Mouse (Mus musculus): ENCODE measurements around the gene Pds5a. TPM values are rescaled to one million over a fixed set of nuclear protein-coding genes. Genes with fewer than 3 reads are reported as not detected.

The Pds5a gene
- polyA plus RNA-seq, 1 experiment from 2014 or later, result 23.1 TPM

- no peak for ATAC-seq (ENCODE audit: low read depth)
- no peak for DNase-seq
- Histone ChIP-seq H3K9me3 (replicated peaks) (no peaks in the 10 kb centered on the region), H3K36me3 (no peaks in the 10 kb centered on the region), H3K4me3 (replicated peaks) (no peak overlapping the region), H3K9ac (no peak overlapping the region), H3K4me2 (no peak overlapping the region), H3K27ac (no peak overlapping the region), H3K4me1 (replicated peaks) (peaks cover 3% of the 10 kb centered on the region; the same call in 1 of the 2 replicates), H3K27me3 (no peaks in the 10 kb centered on the region)
- 89% methylated on average over 1 of the region's 1 CpGs for WGBS (ENCODE audit: insufficient replicate concordance)
Measured at GRCm38 (mm10) chr5:65711463-65711862, 13.4 kb upstream of the Pds5a start.

- DNase-seq (no peak), ATAC-seq (ENCODE audit: low read depth) (no peak)
- no peaks in the 10 kb centered on the region for H3K27me3 ChIP-seq
- H3K9me3 ChIP-seq (replicated peaks), result no peaks in the 10 kb centered on the region
- no peaks in the 10 kb centered on the region for H3K36me3 ChIP-seq
- H3K4me3 ChIP-seq (replicated peaks), result no peak overlapping the region
- no peak overlapping the region for H3K9ac ChIP-seq
- no peak overlapping the region for H3K27ac ChIP-seq
- no peak overlapping the region for H3K4me2 ChIP-seq
- H3K4me1 ChIP-seq (replicated peaks), result peaks cover 3% of the 10 kb centered on the region; the same call in 1 of the 2 replicates
- WGBS (ENCODE audit: insufficient replicate concordance), result 49% methylated on average over 8 of the region's 8 CpGs
Measured at GRCm38 (mm10) chr5:65710267-65710666, 12.2 kb upstream of the Pds5a start.

GRCm38 (mm10) chr5:65706979-65707378, 8.9 kb upstream of the Pds5a start:
- H3K4me1 ChIP-seq (replicated peaks), result peaks cover 3% of the 10 kb centered on the region
- H3K4me3 ChIP-seq (replicated peaks), result no peak overlapping the region
- H3K9me3 ChIP-seq (replicated peaks), result no peaks in the 10 kb centered on the region
- no peak for ATAC-seq (ENCODE audit: low read depth)
- H3K36me3 ChIP-seq, result no peaks in the 10 kb centered on the region
- DNase-seq, result no peak
- H3K4me2 ChIP-seq, result no peak overlapping the region
- H3K27me3 ChIP-seq, result no peaks in the 10 kb centered on the region
- WGBS (ENCODE audit: insufficient replicate concordance), result 71% methylated on average over 5 of the region's 5 CpGs
- H3K27ac ChIP-seq, result no peak overlapping the region
- H3K9ac ChIP-seq, result no peak overlapping the region

GRCm38 (mm10) chr5:65706171-65706570, 8.1 kb upstream of the Pds5a start:
- ATAC-seq (ENCODE audit: low read depth), result no peak
- WGBS (ENCODE audit: insufficient replicate concordance), result 66% methylated on average over 4 of the region's 4 CpGs
- Histone ChIP-seq H3K9me3 (replicated peaks) (no peaks in the 10 kb centered on the region), H3K9ac (no peak overlapping the region), H3K27ac (no peak overlapping the region), H3K4me1 (replicated peaks) (no peaks in the 10 kb centered on the region; the same call in none of the 2 replicates), H3K4me2 (no peak overlapping the region), H3K27me3 (no peaks in the 10 kb centered on the region), H3K4me3 (replicated peaks) (no peak overlapping the region), H3K36me3 (no peaks in the 10 kb centered on the region)
- no peak for DNase-seq

GRCm38 (mm10) chr5:65704765-65705678, 6.9 kb upstream of the Pds5a start:
- DNase-seq, result no peak
- ATAC-seq (ENCODE audit: low read depth), result no peak
- 60% methylated on average over 12 of the region's 12 CpGs for WGBS (ENCODE audit: insufficient replicate concordance)
- Histone ChIP-seq H3K27ac (no peak overlapping the region), H3K4me3 (replicated peaks) (no peak overlapping the region), H3K27me3 (no peaks in the 10 kb centered on the region), H3K9me3 (replicated peaks) (no peaks in the 10 kb centered on the region), H3K9ac (no peak overlapping the region), H3K4me2 (no peak overlapping the region), H3K36me3 (no peaks in the 10 kb centered on the region), H3K4me1 (replicated peaks) (no peaks in the 10 kb centered on the region; the same call in 1 of the 2 replicates)

GRCm38 (mm10) chr5:65703261-65703660, 5.2 kb upstream of the Pds5a start:
- Histone ChIP-seq H3K4me3 (replicated peaks) (no peak overlapping the region), H3K4me2 (no peak overlapping the region), H3K27me3 (no peaks in the 10 kb centered on the region), H3K27ac (no peak overlapping the region), H3K36me3 (no peaks in the 10 kb centered on the region), H3K9ac (no peak overlapping the region), H3K4me1 (replicated peaks) (peaks cover 14% of the 10 kb centered on the region), H3K9me3 (replicated peaks) (no peaks in the 10 kb centered on the region)
- 43% methylated on average over 9 of the region's 9 CpGs for WGBS (ENCODE audit: insufficient replicate concordance)
- ATAC-seq (ENCODE audit: low read depth) (no peak), DNase-seq (no peak)

- Histone ChIP-seq H3K27me3 (no peaks in the 10 kb centered on the region), H3K9me3 (replicated peaks) (no peaks in the 10 kb centered on the region), H3K4me2 (no peak overlapping the region), H3K4me3 (replicated peaks) (no peak overlapping the region), H3K9ac (no peak overlapping the region), H3K36me3 (peaks cover 3% of the 10 kb centered on the region), H3K27ac (0 out of 2 replicates have a peak overlapping the region, but pooled peaks have one; percentile 9), H3K4me1 (replicated peaks) (peaks cover 27% of the 10 kb centered on the region)
- 84% methylated on average over 5 of the region's 5 CpGs for WGBS (ENCODE audit: insufficient replicate concordance)
- ATAC-seq (ENCODE audit: low read depth) (no peak), DNase-seq (no peak)
Measured at GRCm38 (mm10) chr5:65700102-65700501, 2.0 kb upstream of the Pds5a start.

GRCm38 (mm10) chr5:65699146-65699545, 1.1 kb upstream of the Pds5a start:
- H3K9ac ChIP-seq, result peak overlapping the region; percentile 99
- no peaks in the 10 kb centered on the region for H3K9me3 ChIP-seq (replicated peaks)
- peak overlapping the region; percentile 95 for H3K27ac ChIP-seq
- H3K4me2 ChIP-seq, result peak overlapping the region; percentile 81
- H3K4me1 ChIP-seq (replicated peaks), result peaks cover 35% of the 10 kb centered on the region
- peak overlapping the region; percentile 99 for H3K4me3 ChIP-seq (replicated peaks)
- peaks cover 11% of the 10 kb centered on the region for H3K36me3 ChIP-seq
- DNase-seq (no peak), ATAC-seq (ENCODE audit: low read depth) (no peak)
- 51% methylated on average over 10 of the region's 10 CpGs for WGBS (ENCODE audit: insufficient replicate concordance)
- no peaks in the 10 kb centered on the region for H3K27me3 ChIP-seq

GRCm38 (mm10) chr5:65698759-65699136, 675 bp upstream of the Pds5a start:
- DNase-seq (no peak), ATAC-seq (ENCODE audit: low read depth) (no peak)
- H3K4me2 ChIP-seq, result peak overlapping the region; percentile 81
- H3K27me3 ChIP-seq, result no peaks in the 10 kb centered on the region
- peak overlapping the region; percentile 95 for H3K27ac ChIP-seq
- peak overlapping the region; percentile 99 for H3K9ac ChIP-seq
- peak overlapping the region; percentile 99 for H3K4me3 ChIP-seq (replicated peaks)
- H3K9me3 ChIP-seq (replicated peaks), result no peaks in the 10 kb centered on the region
- WGBS (ENCODE audit: insufficient replicate concordance), result 20% methylated on average over 6 of the region's 6 CpGs
- H3K4me1 ChIP-seq (replicated peaks), result peaks cover 39% of the 10 kb centered on the region
- peaks cover 14% of the 10 kb centered on the region for H3K36me3 ChIP-seq

GRCm38 (mm10) chr5:65697486-65697835, 612 bp downstream of the Pds5a start:
- no peak for DNase-seq
- Histone ChIP-seq H3K4me1 (replicated peaks) (peaks cover 40% of the 10 kb centered on the region), H3K27me3 (no peaks in the 10 kb centered on the region), H3K9ac (peak overlapping the region; percentile 99), H3K9me3 (replicated peaks) (no peaks in the 10 kb centered on the region), H3K27ac (peak overlapping the region; percentile 95), H3K4me3 (replicated peaks) (peak overlapping the region; percentile 99), H3K36me3 (peaks cover 24% of the 10 kb centered on the region), H3K4me2 (peak overlapping the region; percentile 81)
- 0% methylated on average over 48 of the region's 49 CpGs for WGBS (ENCODE audit: insufficient replicate concordance)
- peak; percentile 57 for ATAC-seq (ENCODE audit: low read depth)

- peaks cover 29% of the 10 kb centered on the region for H3K36me3 ChIP-seq
- no peaks in the 10 kb centered on the region for H3K9me3 ChIP-seq (replicated peaks)
- H3K4me3 ChIP-seq (replicated peaks), result peak overlapping the region; percentile 99
- H3K4me2 ChIP-seq, result peak overlapping the region; percentile 81
- peak overlapping the region; percentile 99 for H3K9ac ChIP-seq
- H3K27ac ChIP-seq, result peak overlapping the region; percentile 95
- WGBS (ENCODE audit: insufficient replicate concordance), result under 1% methylated on average over 58 of the region's 58 CpGs
- DNase-seq (peak; percentile 69), ATAC-seq (ENCODE audit: low read depth) (peak; percentile 10; the same call in 1 of the 2 replicates)
- peaks cover 44% of the 10 kb centered on the region for H3K4me1 ChIP-seq (replicated peaks)
- no peaks in the 10 kb centered on the region for H3K27me3 ChIP-seq
Measured at GRCm38 (mm10) chr5:65696821-65697485, 1.1 kb downstream of the Pds5a start.
